Mouse (Mus musculus): Measurements from ENCODE around the gene Gbx1. TPM values are rescaled to one million over a fixed set of nuclear protein-coding genes. Genes with fewer than 3 reads are reported as not detected.

The Gbx1 gene
- polyA plus RNA-seq, 1 experiment: not detected

- Histone ChIP-seq H3K4me1 (ENCODE audit: control insufficient read depth, insufficient read depth, low read length) (peaks cover 35% of the 10 kb centered on the region), H3K4me3 (ENCODE audit: insufficient read depth, low read depth, low read length) (peak overlapping the region; percentile 93), H3K27ac (ENCODE audit: insufficient read depth, low read depth, low read length) (0 out of 2 replicates have a peak overlapping the region, but pooled peaks have one; percentile 3)
- WGBS: 15% methylated on average over 5 of the region's 5 CpGs
- no peak for TF ChIP-seq CTCF (IDR thresholded peaks at IDR 0.05; ENCODE audit: insufficient read depth, low read depth, low read length)
- no peak for TF ChIP-seq POLR2A (IDR thresholded peaks at IDR 0.05; ENCODE audit: insufficient read depth, low read depth, low read length)
These were observed 73.6 kb downstream of the Gbx1 start for GRCm38 (mm10) chr5:24453283-24453984.

Other genes starting within 250 kb of the Gbx1 start
- not detected in 2 replicates for gene Kcnh2, start 175.6 kb downstream of the Gbx1 start, polyA plus RNA-seq (2012; ENCODE audit: insufficient read depth, insufficient read length, low replicate concordance, missing spikeins)
- not detected in 2 replicates for gene Nos3, start 162.4 kb downstream of the Gbx1 start, polyA plus RNA-seq (2012; ENCODE audit: insufficient read depth, insufficient read length, low replicate concordance, missing spikeins)
- gene Atg9b, start 135.1 kb downstream of the Gbx1 start, polyA plus RNA-seq (2012; ENCODE audit: insufficient read depth, insufficient read length, low replicate concordance, missing spikeins): not detected in 2 replicates
- not detected in 2 replicates for gene Abcb8, start 133.5 kb downstream of the Gbx1 start, polyA plus RNA-seq (2012; ENCODE audit: insufficient read depth, insufficient read length, low replicate concordance, missing spikeins)
- not detected in 2 replicates for gene Asic3, start 113.8 kb downstream of the Gbx1 start, polyA plus RNA-seq (2012; ENCODE audit: insufficient read depth, insufficient read length, low replicate concordance, missing spikeins)
- not detected in 2 replicates for gene Cdk5, start 103.7 kb downstream of the Gbx1 start, polyA plus RNA-seq (2012; ENCODE audit: insufficient read depth, insufficient read length, low replicate concordance, missing spikeins)
- gene Slc4a2, start 103.4 kb downstream of the Gbx1 start, polyA plus RNA-seq (2012; ENCODE audit: insufficient read depth, insufficient read length, low replicate concordance, missing spikeins): not detected in 2 replicates
- not detected in 2 replicates for gene Fastk, start 81.9 kb downstream of the Gbx1 start, polyA plus RNA-seq (2012; ENCODE audit: insufficient read depth, insufficient read length, low replicate concordance, missing spikeins)
- gene Tmub1, start 79.3 kb downstream of the Gbx1 start, polyA plus RNA-seq (2012; ENCODE audit: insufficient read depth, insufficient read length, low replicate concordance, missing spikeins): not detected in 2 replicates
- not detected in 2 replicates for gene Agap3, start 75.0 kb downstream of the Gbx1 start, polyA plus RNA-seq (2012; ENCODE audit: insufficient read depth, insufficient read length, low replicate concordance, missing spikeins)
- gene Asb10, start 13.8 kb upstream of the Gbx1 start, polyA plus RNA-seq (2012; ENCODE audit: insufficient read depth, insufficient read length, low replicate concordance, missing spikeins): not detected in 2 replicates
- gene 4931409K22Rik, start 29.6 kb upstream of the Gbx1 start, polyA plus RNA-seq (2012; ENCODE audit: insufficient read depth, insufficient read length, low replicate concordance, missing spikeins): not detected in 2 replicates
- not detected in 2 replicates for gene Abcf2, start 50.3 kb upstream of the Gbx1 start, polyA plus RNA-seq (2012; ENCODE audit: insufficient read depth, insufficient read length, low replicate concordance, missing spikeins)
- gene Chpf2, start 59.5 kb upstream of the Gbx1 start, polyA plus RNA-seq (2012; ENCODE audit: insufficient read depth, insufficient read length, low replicate concordance, missing spikeins): not detected in 2 replicates
- gene Smarcd3, start 97.2 kb upstream of the Gbx1 start, polyA plus RNA-seq (2012; ENCODE audit: insufficient read depth, insufficient read length, low replicate concordance, missing spikeins): not detected in 2 replicates
- not detected in 2 replicates for gene Nub1, start 158.3 kb upstream of the Gbx1 start, polyA plus RNA-seq (2012; ENCODE audit: insufficient read depth, insufficient read length, low replicate concordance, missing spikeins)
- not detected in 2 replicates for gene Wdr86, start 203.5 kb upstream of the Gbx1 start, polyA plus RNA-seq (2012; ENCODE audit: insufficient read depth, insufficient read length, low replicate concordance, missing spikeins)
- gene Crygn, start 230.8 kb upstream of the Gbx1 start, polyA plus RNA-seq (2012; ENCODE audit: insufficient read depth, insufficient read length, low replicate concordance, missing spikeins): not detected in 2 replicates

Data from olfactory bulb, adult 2 months (tissue).